Mouse (Mus musculus) regulatory T cell (primary cell): ENCODE measurements around the gene Spats1.

Source experiments
- in situ Hi-C: fragments of 300-600 bp; cut with MboI, MseI; formaldehyde crosslinking; loops from one replicate; pipeline ENCODE4 v1.15.1; 2025; ENCODE audit warnings: high pct_unique_total_duplicates

Gene Spats1

DNA sequence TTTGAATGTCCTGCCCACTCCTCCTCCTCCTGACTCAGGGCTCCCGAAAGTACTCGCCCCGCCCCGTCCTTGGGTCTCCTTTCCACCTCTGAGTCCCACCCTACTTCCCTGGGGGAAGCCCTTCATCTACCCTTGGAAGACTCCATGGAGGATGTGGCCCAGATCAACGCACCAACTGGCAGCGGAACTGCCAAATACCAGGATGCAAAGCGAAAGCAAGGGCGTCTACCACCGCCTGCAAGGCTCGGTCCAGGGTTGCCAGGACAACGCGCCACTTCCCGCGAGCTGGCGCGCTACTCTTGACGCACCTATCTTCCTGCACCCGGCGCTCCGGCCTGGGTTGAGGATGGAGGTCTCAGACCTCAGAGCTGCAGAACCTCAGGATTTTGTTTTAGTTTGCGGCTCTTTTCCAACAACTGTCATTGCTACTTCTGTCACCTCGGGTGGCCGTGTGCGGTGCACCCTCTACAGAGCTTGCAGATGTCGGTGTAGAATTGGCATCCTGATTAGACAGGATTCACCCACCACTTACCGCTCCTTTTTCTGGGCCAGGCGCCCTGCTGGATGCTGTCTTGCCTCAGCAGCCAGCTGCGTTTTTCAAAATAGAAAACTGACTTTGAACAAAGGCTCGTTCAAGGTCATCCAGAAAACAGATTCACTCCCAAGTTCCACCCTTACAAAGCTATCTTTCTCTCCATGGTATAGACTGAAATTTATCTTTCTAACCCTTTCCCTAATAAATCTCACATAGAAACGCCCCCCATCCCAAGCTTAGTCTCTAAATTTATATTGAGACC, at the start of gene Spats1:
Spats1 (minus strand) TSS at position 747 of the 797 bp plus-strand sequence.
- in situ Hi-C loops = loop anchor here (5.0 kb wide), 1 partner anchor 77 kb away; no protein-coding TSS in a partner anchor

DNA sequence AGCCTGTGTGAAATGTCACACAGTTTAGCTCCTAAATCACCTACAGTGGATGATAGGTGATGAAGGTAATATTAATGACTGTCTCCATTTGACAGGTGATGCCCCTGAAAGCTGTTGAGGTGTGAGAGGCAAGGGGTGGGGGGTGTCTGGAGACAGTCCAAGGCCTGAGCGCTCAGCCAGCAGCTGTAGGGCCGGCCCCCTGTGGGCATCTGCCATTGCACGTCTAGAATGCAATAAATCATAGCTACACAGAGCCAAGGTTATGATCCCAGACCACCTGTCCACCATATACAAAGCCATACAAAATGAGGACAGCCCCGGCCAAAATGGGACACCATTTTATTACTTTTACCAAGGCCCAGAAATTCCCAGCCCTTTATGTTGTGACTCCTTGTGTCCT, 49.7 kb upstream of the Spats1 start:
- in situ Hi-C loops = loop anchor here (10.0 kb wide), 1 partner anchor 560 kb away; no protein-coding TSS in a partner anchor

DNA sequence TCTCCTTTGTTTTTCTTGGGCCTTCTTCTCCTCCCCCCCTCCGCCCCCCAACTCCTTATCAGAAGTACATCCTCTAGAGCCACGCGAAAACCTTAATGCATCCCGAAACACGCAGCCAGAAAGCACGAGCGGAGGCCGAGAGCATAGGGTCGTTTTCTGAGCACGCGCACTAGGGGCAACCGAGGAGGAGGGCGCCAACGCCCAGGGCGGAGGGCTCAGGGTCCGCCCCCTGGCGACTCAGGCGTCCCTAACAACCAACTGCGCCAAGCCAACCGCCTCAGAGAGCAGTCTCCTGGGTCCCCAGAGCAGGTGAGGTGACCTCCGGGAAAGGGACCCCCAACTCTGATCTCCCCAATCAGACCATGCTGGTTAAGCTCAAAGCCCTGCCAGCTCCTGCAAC, 48.0 kb upstream of the Spats1 start, which contains the start of gene Tcte1:
Tcte1 (plus strand) TSS at position 172 of the 400 bp plus-strand sequence.
- in situ Hi-C loops = loop anchor here (10.0 kb wide), 1 partner anchor 558 kb away; no protein-coding TSS in a partner anchor

DNA sequence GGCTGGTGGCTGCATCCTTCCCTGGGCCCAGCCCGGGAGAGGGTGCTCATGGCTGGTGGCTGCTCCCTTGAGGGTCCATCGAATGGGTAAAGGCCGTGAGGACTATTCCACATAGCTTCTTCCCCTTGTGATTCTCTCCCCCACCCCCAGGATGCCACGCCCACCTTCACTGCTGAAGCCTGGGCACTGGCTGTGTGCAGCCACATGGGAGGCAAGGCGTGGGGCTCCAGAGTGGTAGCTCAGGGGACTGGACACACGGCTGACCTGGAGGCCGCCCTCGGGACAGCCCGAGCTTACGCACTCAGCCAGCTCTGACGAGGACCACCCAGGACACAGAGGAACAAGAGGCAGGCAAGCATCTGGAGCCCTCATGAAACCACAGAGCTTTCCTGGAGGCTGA, 44.9 kb upstream of the Spats1 start:
- in situ Hi-C loops = loop anchor here (10.0 kb wide), 1 partner anchor 555 kb away; no protein-coding TSS in a partner anchor

DNA sequence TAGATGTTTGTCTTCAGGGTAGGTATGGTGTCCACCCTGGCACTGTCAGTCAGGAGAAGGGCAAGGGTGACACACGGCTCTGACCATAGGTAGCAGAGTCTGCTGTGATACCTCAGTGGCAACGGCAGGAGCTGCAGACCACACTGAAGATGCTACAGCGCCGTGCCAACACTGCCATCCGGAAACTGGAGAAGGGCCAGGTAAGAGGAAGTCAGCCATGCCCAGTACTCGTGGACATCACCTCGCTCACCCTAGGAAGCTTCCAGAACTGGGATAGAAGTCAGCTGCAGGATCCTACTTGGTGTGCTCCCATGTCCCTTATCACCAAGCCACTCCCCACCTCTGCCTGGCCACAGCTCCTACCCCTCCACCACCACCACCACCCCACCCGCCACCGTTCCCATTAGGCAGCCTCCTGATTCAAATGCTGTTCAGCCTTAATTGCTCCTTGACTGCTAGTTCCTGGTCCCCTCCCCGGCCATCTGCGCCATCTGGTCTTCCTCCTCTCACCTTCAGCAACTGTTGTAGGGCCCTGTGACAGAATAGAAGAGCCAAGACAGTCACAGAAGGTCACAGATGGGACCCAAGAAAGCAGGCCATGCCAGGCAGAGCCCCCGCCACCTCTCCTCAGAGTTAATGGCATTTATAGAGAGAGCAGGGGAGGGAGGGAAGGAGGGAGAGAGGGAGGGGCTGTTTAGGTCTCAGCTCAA, 43.7 kb upstream of the Spats1 start:
- in situ Hi-C loops = no loop called here

DNA sequence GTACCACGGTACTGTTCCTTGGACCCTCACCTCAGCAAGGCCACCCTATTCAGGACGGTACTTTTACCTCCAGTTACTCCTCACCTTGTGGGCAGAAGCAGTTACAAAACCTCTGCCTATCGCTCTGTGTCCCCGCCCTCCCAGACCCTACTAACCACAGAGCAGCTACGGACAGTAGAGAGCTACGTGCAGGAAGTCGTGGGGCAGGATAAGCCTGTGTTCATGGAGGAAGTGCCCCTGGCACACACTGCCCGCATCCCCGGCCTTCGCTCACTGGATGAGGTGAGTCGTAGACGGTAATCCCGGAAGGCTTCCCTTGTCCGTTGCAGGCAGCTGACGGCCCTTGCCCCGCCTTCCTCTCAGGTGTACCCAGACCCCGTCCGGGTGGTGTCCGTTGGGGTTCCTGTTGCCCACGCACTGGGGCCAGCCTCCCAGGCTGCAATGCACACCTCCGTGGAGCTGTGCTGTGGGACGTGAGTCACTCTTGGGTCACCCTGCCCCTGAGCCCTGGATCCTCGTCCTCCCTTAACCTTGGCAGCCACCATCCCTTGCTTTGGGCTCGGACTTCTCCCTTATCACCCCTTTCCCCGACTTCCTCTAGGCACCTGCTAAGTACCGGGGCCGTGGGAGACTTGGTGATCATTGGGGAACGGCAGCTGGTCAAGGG, 42.5 kb upstream of the Spats1 start:
- in situ Hi-C loops = no loop called here

DNA sequence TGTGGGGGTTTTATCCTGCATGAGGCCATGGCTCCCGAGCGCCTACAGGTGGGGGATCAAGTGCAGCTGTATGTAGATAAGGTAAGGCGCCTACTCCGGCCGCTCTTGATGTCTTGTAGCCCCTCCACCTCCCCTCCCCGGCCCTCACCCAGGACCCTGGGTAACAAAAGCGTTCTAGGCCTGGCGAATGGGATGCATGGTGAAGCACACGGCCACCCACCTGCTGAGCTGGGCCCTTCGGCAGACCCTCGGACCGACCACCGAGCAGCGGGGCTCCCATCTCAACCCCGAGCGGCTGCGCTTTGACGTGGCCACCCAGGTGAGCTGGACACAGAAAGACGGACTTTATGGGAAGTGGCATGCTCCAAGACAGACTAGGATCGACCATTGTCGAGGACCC, 41.9 kb upstream of the Spats1 start:
- in situ Hi-C loops = no loop called here

DNA sequence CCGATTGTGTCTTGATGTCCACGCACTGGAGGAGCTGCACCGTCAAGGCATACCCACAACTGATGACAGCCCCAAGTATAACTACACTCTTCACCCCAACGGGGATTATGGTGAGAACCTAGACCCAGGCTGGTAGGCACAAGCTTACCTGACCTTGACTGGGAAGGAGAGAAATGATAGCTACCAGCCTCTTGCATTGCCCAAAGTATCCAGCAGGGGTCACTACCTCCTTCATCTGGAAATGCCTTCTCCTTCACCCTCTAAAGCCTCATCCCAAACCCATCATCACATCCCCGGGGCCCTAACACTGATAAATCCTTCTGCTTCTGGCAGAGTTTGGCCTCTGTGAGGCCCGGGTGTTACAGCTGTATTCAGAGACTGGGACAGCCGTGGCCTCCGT, 41.3 kb upstream of the Spats1 start:
- in situ Hi-C loops = no loop called here

DNA sequence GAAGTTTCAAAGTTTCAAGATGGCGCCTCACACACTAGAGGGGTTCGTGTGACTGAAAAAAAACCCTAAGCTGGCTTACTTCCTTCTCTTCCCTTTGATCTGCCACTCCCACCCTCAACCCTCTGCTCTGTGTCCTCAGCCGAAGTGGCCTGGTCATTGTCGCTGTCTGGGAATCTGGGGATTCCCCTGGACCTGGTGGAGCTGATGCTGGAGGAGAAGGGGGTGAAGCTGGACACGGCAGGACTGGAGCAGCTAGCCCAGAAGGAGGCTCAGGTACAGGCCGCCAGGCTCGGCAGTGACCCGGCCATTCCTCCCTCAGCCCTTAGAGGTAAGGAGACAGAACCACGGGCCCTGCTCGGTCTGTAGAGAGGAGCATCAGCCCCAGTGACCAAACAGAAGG, 40.6 kb upstream of the Spats1 start:
- in situ Hi-C loops = no loop called here

DNA sequence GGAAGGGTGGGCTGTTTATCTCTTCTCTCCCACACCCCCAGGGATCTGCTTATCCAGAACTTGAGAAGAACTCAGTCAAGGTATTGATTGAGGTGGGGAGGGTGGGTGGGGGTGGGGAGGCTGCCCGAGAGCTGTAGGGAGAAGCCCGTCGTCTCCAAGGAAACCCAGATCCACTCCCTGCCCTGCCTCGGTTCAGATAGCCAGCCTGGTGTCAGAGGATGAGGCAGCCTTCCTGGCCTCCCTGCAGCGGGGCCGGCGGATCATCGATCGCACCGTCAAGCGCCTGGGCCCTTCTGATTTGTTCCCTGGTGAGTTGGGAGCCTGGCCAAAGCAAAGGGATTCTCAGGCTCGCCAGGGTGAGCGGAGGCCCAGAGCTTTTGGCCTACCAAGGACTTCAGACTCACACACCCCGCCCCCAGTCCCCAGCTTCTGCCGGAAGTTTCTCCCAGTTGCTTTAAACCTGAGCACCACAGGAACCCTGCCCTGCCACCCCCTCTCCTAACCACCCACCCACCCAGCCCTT, 40.0 kb upstream of the Spats1 start:
- in situ Hi-C loops = no loop called here

DNA sequence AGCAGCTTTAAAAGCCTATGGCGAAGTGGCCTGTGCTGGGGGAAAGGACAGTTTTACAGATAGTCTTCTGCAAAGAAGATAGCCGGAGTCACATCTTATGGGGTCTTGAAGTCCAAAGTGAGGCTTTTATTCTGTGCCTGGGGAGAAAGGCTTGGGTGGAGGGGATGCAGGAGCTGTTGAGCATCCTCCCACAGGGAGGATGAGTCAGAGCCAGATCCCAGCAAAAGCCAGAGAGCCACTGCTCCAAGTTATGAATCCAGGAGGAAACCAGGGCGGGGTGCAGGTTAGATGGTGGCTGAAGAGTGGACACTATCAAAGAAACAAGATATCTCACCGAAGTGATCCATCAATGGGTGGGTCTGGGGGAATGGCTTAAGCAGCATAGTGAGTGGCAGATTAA, 36.5 kb upstream of the Spats1 start:
- in situ Hi-C loops = no loop called here

DNA sequence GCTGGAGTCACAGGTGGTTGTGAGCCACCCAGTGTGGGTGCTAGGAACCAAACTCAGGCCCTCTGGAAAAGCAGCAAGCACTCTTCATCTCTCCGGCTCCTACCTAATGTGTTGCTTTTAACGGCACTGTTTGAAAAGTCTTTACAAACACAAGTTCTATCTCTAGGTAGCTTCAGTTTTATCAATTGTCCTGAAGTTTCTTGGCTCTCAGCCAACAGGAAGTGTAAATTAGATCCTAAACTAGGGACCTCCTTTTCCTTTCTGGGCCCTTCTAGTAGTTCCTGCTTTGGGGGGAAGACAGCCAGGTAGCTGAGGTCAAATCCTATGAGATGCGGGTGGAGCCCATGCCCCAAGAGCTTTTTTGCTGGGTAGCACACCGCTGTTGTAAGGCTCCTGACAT, 35.7 kb upstream of the Spats1 start:
- in situ Hi-C loops = no loop called here

DNA sequence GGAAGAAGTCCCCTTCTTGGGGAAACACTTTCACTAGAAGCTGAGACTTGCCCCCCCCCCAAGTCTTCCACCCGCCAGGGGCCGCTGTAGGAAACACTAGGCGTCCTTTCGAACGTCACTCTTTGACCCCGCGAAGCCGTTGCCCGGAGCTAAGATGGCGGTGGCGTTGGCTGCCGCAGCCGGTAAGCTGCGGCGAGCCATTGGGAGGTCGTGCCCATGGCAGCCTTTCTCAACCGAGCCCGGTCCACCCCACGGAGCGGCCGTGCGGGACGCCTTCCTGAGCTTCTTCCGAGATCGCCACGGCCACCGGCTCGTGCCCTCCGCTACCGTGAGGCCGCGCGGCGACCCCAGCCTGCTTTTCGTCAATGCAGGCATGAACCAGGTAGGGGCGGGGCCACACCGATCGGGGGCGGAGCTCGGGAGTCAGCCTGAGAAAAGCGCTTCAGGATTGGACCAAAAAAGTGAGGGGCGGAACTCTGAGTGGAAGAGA, 31.5 kb upstream of the Spats1 start, which contains the start of gene Aars2:
Aars2 (plus strand) TSS at position 142 of the 490 bp plus-strand sequence.
- in situ Hi-C loops = no loop called here

DNA sequence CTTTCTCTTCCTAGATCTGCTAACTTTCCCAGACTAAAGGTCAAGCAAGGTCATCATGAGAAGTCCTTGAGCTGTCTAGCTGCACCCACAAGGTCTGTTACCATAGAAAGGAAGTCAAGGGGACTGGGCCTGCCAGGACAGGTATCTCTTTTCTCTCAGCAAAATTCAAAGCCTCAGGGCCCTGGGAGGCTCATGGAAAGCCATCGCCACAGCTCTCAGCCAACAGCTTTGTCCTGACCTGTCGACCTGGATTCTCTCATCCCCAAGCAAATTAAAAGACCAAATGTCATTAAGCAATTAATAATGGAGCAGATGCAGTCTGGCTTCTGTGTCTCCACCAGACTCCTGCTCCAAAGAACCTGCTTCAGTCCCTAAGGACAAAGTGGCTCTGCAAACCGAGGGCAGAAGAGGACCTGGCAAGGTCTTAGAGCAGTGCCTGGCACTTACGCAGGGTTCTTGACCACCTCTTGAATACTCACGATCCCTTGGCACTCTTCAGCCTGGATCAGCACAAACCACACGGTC, 30.8 kb upstream of the Spats1 start:
- in situ Hi-C loops = no loop called here

DNA sequence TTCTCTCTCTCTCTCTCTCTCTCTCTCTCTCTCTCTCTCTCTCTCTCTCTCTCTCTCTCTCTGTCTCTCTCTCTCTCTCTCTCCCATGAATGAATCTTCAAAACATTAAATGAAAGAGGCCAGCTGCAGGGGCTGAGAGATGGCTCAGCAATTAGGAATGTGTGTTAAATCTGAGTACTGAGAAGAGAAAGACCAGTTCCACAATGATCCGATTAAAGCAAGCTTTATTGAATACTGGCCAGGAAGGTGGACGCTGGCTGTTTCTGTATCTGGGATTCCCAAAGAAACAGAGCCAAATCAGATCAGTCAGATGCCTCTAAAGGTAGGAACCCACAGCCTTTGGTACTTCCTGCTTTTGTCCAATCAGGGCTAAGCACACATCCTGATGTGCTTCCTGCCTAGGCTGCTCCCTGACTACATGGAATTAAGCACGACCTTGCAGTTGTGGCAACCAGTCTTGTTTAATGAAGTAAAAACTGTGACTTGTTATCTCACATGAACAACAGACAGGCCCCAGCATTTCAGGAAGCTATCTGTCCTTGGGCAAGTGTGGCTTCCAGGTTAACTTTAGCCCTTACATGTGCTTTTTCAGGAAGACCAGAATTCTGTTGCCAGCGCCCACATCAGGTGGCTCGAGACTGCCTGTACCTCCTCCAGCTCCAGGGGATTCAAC, 28.2 kb upstream of the Spats1 start:
- in situ Hi-C loops = no loop called here

DNA sequence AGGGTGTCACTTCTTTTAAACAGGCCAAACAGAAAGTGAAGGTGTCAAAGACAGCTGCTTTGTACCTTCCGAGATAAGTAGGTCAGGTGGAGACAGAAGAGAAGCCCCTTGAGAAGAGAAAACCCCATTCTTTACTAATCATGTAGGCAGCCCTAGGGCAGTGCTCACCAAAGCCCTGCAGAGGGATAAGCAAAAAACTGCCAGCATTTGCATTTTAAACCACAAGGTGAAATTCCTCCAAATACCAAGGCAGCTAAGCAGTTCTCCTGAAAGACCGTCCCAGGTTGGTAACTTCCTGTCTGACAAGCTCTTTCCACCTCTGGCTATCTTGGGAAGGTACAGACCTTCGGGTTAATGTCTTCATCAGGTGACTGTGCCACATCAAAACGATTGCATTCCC, 27.1 kb upstream of the Spats1 start:
- in situ Hi-C loops = no loop called here

DNA sequence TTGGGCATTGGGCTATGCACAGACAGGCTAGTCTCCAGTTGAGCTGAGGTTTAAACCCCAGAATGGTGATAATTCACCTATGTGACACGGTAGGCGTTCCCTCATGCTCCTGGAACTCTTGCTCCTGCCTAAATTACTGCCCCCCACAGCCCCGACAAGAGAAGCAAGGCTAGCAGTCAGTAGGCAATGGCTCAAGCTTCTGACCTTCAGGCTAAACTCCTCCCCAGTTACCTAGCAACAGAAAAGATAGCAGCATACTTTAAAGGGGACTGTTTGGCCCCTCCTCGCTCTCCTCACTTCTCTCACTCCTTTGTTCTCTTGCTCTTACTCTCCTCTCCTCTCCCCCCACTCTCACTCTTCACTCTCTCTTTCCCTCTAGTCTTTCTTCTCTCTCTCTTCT, 25.8 kb upstream of the Spats1 start:
- in situ Hi-C loops = no loop called here

DNA sequence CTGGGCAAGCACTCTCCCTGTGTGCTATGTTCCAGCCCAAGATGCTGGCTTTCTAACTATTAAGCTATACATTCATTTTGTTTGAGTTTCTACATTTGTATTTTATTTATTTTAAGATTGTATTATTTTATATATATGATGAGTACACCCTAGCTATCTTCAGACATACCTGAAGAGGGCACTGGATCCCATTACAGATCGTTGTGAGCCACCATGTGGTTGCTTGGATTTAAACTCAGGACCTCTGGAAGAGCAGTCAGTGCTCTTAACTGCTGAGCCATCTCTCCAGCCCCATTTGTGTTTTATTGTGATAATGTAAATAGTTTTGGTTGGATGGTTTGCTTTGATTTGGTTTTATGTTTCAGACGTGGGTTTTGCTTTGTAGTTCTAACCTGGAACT, 24.3 kb upstream of the Spats1 start:
- in situ Hi-C loops = no loop called here

DNA sequence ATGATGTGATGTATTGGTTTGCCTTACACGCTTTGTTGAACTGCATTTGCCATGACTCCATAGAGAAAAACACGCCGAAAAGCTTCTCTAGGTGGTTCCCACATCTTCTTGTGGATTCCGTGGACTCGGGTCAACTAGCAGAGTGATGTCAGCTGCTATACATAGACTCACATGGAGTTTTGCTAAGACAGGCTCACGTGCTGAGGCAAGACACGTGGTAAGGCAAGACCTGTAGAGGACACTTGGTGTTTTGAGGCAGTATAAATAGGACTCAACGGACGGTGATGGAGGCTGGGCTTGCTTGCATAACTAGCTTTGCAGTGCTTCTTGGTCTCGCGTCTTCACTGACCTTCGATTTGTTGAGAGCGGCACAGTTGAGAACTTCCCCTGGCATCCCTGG, 23.2 kb upstream of the Spats1 start:
- in situ Hi-C loops = no loop called here

DNA sequence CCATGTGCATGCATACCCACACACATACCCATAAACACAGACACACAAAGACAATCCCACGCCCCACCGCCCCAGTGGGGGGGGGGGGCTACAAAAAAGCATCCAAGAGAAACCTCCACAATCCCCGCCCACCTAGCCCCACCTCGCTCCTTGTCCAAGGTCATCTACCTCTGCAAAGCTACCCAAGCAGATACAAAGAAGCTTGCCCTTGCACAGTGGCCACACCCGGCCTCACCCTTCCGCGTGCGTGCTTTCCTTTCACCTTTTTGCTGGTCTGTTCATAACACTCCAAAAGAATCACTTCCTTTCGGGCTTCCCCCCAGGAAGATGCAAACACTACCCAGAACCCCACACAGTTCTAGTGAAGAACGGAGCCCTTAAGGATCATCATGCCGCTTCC, 20.2 kb upstream of the Spats1 start:
- in situ Hi-C loops = no loop called here
